Mouse (Mus musculus) liver, embryonic 12.5 days (tissue): Measurements from ENCODE around the gene Ackr4. TPM values are rescaled to one million over a fixed set of nuclear protein-coding genes. Genes with fewer than 3 reads are reported as not detected.

Experiments
- ATAC-seq: fragments of 200-750 bp; cut with Nextera tagmentation; 2 replicates; pipeline ENCODE4 v1.8.0; 2017; ENCODE audit warnings: moderate number of reproducible peaks, mild to moderate bottlenecking, moderate library complexity
- H3K27ac ChIP-seq: fragments of 300-500 bp; sonication (generic); 2 replicates; pipeline ENCODE4 v1.5.1; 2016; ENCODE audit warnings: mild to moderate bottlenecking
- H3K27me3 ChIP-seq: fragments of 300-500 bp; sonication (generic); replicated peaks from 2 replicates; pipeline ENCODE4 v1.6.1; 2016; ENCODE audit warnings: mild to moderate bottlenecking, moderate library complexity
- H3K36me3 ChIP-seq: fragments of 300-500 bp; sonication (generic); 2 replicates; pipeline ENCODE4 v1.6.1; 2016; ENCODE audit warnings: mild to moderate bottlenecking, moderate library complexity
- H3K4me1 ChIP-seq: fragments of 300-500 bp; sonication (generic); 2 replicates; pipeline ENCODE4 v1.6.1; 2016
- H3K4me2 ChIP-seq: fragments of 300-500 bp; sonication (generic); 2 replicates; pipeline ENCODE4 v1.6.1; 2016; ENCODE audit warnings: mild to moderate bottlenecking, moderate library complexity
- H3K4me3 ChIP-seq: fragments of 300-500 bp; sonication (generic); 2 replicates; pipeline ENCODE4 v1.5.1; 2016; ENCODE audit warnings: mild to moderate bottlenecking, moderate library complexity
- H3K9ac ChIP-seq: fragments of 300-500 bp; sonication (generic); 2 replicates; pipeline ENCODE4 v1.6.1; 2016; ENCODE audit warnings: mild to moderate bottlenecking, moderate library complexity
- H3K9me3 ChIP-seq: fragments of 300-500 bp; sonication (generic); replicated peaks from 2 replicates; pipeline ENCODE4 v1.6.1; 2016; ENCODE audit warnings: mild to moderate bottlenecking, moderate library complexity
- WGBS: fragments of 180-500 bp; shearing (Covaris S2); methylation state at CpG from one replicate; pipeline ENCODE4 v1.1.7; 2016; ENCODE audit not compliant: insufficient replicate concordance; 5-methylcytosine and 5-hydroxymethylcytosine counted together
- polyA plus RNA-seq: library from polyadenylated mRNA; unstranded; fragments of >200 nt; fragmentation: Nextera tagmentation; extraction: Ambion mirVana; gene quantifications from 2 replicates; pipeline ENCODE4 v1.2.1, GENCODE M21; 2016

Gene Ackr4
- polyA plus RNA-seq, 1 experiment from 2014 or later, result 0.66 TPM

DNA sequence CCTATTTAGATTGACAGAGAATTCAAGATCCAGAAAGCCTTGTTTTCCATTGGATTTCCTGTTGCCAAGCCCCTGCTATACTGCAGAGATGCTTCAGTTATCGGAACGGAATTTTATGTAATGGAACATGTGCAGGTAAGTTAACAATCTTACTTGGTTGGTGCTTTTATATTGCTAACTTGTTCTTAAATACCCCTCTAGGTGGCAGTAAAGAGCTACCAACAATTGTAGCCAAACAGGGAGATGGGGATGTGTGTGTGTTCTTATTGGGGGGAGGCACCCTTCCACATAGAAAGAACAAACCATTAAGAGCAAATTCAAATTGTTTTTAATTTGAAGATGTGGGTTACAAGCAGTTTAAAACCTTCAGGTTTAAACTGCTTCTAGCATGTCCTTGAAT is 50.9 kb downstream of the Ackr4 start:
- Histone ChIP-seq H3K9me3 (no peaks in the 10 kb centered on the region), H3K4me3 (no peak overlapping the region), H3K9ac (no peak overlapping the region), H3K4me2 (no peak overlapping the region), H3K36me3 (no peaks in the 10 kb centered on the region), H3K4me1 (no peaks in the 10 kb centered on the region), H3K27ac (no peak overlapping the region), H3K27me3 (no peaks in the 10 kb centered on the region)
- no peak for ATAC-seq
- WGBS, result 58% methylated on average over 2 of the region's 2 CpGs

DNA sequence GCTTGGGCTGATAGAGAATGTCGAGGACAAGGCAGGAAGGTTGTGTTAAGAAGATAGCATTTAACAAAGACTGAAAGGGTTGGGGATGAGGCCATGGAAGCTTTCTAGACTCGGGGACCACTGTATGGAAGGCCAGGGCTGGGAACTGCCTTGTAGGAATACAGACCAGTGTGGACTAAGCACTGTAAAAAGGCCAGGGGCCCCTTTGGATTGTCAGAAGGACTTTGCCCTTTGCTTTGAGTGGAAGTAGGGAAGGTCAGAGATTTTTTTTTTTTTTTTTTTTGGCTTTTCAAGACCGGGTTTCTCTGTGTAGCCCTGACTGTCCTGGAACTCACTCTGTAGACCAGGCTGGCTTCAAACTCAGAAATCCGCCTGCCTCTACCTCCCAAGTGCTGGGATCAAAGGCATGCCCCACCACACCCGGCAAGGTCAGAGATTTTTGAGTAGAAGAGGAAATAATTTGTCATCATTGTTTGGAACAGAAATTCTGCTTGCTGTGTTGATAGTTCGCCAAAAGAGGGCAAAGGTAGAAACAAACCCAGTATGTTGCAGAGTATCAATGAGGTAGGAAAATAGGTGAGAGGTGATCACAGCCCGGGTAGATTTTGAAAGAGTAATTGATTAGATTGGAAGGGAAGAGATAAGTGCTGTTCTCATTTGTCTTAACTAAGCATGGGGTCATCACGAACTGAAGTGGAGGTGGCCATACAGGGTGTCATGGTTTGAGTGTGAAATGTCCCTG is 55.7 kb downstream of the Ackr4 start:
- ATAC-seq, result peak; percentile 59
- Histone ChIP-seq H3K36me3 (no peaks in the 10 kb centered on the region), H3K9ac (no peak overlapping the region), H3K4me2 (no peak overlapping the region), H3K4me1 (peaks cover 3% of the 10 kb centered on the region; the same call in 1 of the 2 replicates), H3K9me3 (no peaks in the 10 kb centered on the region), H3K27ac (no peak overlapping the region), H3K4me3 (no peak overlapping the region), H3K27me3 (no peaks in the 10 kb centered on the region)
- WGBS, result 49% methylated on average over 8 of the region's 8 CpGs

GRCm38 (mm10) chr9:104070241-104070640 is 56.5 kb downstream of the Ackr4 start:
- 36% methylated on average over 4 of the region's 4 CpGs for WGBS
- H3K4me3 ChIP-seq, result no peak overlapping the region

DNA sequence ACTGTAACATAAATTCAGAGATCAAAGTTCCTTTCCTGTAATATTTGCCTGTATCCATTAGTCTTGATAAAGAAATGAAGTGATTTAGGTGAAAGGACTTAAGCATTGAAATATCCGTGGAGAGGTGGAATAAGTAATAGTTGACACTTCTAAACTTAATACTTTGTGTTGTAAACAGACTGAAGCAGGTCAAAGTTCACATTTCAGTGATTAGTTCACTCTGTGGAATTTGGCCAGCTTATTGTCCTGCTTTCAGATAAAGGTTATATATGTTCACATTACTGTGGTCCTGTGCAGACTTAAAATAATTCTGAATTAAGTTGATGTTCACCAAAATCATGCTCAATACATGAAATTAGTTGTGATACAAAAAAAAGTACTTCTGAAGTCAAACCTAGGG is 62.2 kb downstream of the Ackr4 start:
- no peak for ATAC-seq
- H3K27ac ChIP-seq, result no peak overlapping the region
- H3K4me3 ChIP-seq, result no peak overlapping the region
- H3K9me3 ChIP-seq, result no peaks in the 10 kb centered on the region
- H3K4me1 ChIP-seq, result peaks cover 22% of the 10 kb centered on the region
- no peak overlapping the region for H3K9ac ChIP-seq
- H3K4me2 ChIP-seq, result peak overlapping the region; percentile 83; the same call in 1 of the 2 replicates
- peaks cover 13% of the 10 kb centered on the region for H3K36me3 ChIP-seq
- H3K27me3 ChIP-seq, result no peaks in the 10 kb centered on the region
- 14% methylated on average over 1 of the region's 1 CpGs for WGBS

More at GRCm38 (mm10) chr9:104070241-104070640, 56.5 kb downstream of the Ackr4 start:
- H3K9ac ChIP-seq, result no peak overlapping the region
- H3K9me3 ChIP-seq, result no peaks in the 10 kb centered on the region
- no peak overlapping the region for H3K4me2 ChIP-seq
- H3K4me1 ChIP-seq, result peaks cover 3% of the 10 kb centered on the region; the same call in 1 of the 2 replicates
- H3K27ac ChIP-seq, result no peak overlapping the region
- H3K36me3 ChIP-seq, result no peaks in the 10 kb centered on the region
- ATAC-seq, result no peak
- no peaks in the 10 kb centered on the region for H3K27me3 ChIP-seq

- H3K9me3 ChIP-seq, result no peaks in the 10 kb centered on the region
- peak within 1 kb of the TSS; percentile 83 for H3K4me2 ChIP-seq
- H3K4me3 ChIP-seq, result peak within 1 kb of the TSS; percentile 98
- WGBS, result 0% methylated on average over 30 of the region's 30 CpGs
- peak within 1 kb of the TSS; percentile 87 for H3K9ac ChIP-seq
- peak within 1 kb of the TSS; percentile 71 for H3K27ac ChIP-seq
- peaks cover 22% of the 10 kb centered on the region for H3K4me1 ChIP-seq
- peaks cover 19% of the 10 kb centered on the region for H3K36me3 ChIP-seq
- no peaks in the 10 kb centered on the region for H3K27me3 ChIP-seq
- ATAC-seq, result peak; percentile 96
Observed at GRCm38 (mm10) chr9:104063244-104063961, 63.3 kb downstream of the Ackr4 start, which contains the start of gene Acad11. TSS of gene Acad11 (plus strand) at chr9:104063377.

GRCm38 (mm10) chr9:104062430-104063243 is 64.1 kb downstream of the Ackr4 start, which contains the start of gene Uba5:
TSS of gene Uba5 (minus strand) at chr9:104063134.
- H3K27ac ChIP-seq, result peak within 1 kb of the TSS; percentile 71
- 2% methylated on average over 59 of the region's 59 CpGs for WGBS
- peak; percentile 78 for ATAC-seq

GRCm38 (mm10) chr9:104051028-104051427 is 75.7 kb downstream of the Ackr4 start:
- no peak for ATAC-seq
- H3K4me3 ChIP-seq, result no peak overlapping the region
- H3K9me3 ChIP-seq, result no peaks in the 10 kb centered on the region
- H3K4me1 ChIP-seq, result no peaks in the 10 kb centered on the region
- no peaks in the 10 kb centered on the region for H3K27me3 ChIP-seq
- peaks cover 92% of the 10 kb centered on the region for H3K36me3 ChIP-seq
- H3K27ac ChIP-seq, result no peak overlapping the region
- no peak overlapping the region for H3K9ac ChIP-seq
- WGBS, result 74% methylated on average over 6 of the region's 6 CpGs
- no peak overlapping the region for H3K4me2 ChIP-seq

More at GRCm38 (mm10) chr9:104062430-104063243, 64.1 kb downstream of the Ackr4 start, which contains the start of gene Uba5:
- Histone ChIP-seq H3K27me3 (no peaks in the 10 kb centered on the region), H3K9me3 (no peaks in the 10 kb centered on the region), H3K4me1 (peaks cover 22% of the 10 kb centered on the region), H3K4me3 (peak within 1 kb of the TSS; percentile 98), H3K4me2 (peak within 1 kb of the TSS; percentile 83), H3K36me3 (peaks cover 26% of the 10 kb centered on the region), H3K9ac (peak within 1 kb of the TSS; percentile 87)

DNA sequence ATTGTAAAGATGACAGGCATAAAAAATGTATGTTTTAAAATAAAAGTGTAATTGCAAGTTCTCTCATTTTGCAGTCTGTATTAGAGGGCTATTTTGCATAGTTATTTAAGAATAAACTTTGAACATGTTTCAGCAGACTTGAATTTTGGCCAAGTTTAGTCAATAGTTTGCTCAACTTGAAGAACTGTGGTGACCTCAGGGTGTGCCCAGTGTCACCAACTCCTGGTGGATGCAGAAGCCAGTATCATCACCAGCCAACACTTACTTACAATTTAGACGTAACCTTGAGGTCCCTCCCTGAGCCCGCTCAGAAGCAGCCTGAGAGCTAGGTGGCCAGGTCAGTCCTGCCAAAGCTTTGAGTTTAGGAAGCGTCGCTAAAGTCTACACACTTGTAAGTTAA is 83.1 kb downstream of the Ackr4 start:
- Histone ChIP-seq H3K9me3 (no peaks in the 10 kb centered on the region), H3K9ac (no peak overlapping the region), H3K4me1 (no peaks in the 10 kb centered on the region), H3K27me3 (no peaks in the 10 kb centered on the region), H3K36me3 (peaks cover 25% of the 10 kb centered on the region), H3K4me2 (no peak overlapping the region), H3K27ac (no peak overlapping the region), H3K4me3 (no peak overlapping the region)
- WGBS, result 69% methylated on average over 4 of the region's 4 CpGs
- no peak for ATAC-seq

GRCm38 (mm10) chr9:104040362-104040761 is 86.4 kb downstream of the Ackr4 start, which contains the start of gene Gm28305:
TSS of gene Gm28305 (plus strand) at chr9:104040662.
- H3K9ac ChIP-seq, result no peak within 1 kb of the TSS
- H3K36me3 ChIP-seq, result peaks cover 6% of the 10 kb centered on the region; the same call in 1 of the 2 replicates
- H3K27ac ChIP-seq, result no peak within 1 kb of the TSS
- H3K27me3 ChIP-seq, result no peaks in the 10 kb centered on the region
- H3K4me3 ChIP-seq, result no peak within 1 kb of the TSS
- no peaks in the 10 kb centered on the region for H3K4me1 ChIP-seq
- no peaks in the 10 kb centered on the region for H3K9me3 ChIP-seq
- WGBS, result 37% methylated on average over 2 of the region's 2 CpGs
- no peak within 1 kb of the TSS for H3K4me2 ChIP-seq
- ATAC-seq, result no peak

GRCm38 (mm10) chr9:104039742-104040141 is 87.0 kb downstream of the Ackr4 start:
- H3K4me2 ChIP-seq, result no peak overlapping the region
- 55% methylated on average over 4 of the region's 4 CpGs for WGBS
- no peak overlapping the region for H3K27ac ChIP-seq
- H3K4me1 ChIP-seq, result no peaks in the 10 kb centered on the region
- ATAC-seq, result no peak
- peaks cover 6% of the 10 kb centered on the region; the same call in 1 of the 2 replicates for H3K36me3 ChIP-seq
- no peaks in the 10 kb centered on the region for H3K27me3 ChIP-seq
- H3K9me3 ChIP-seq, result no peaks in the 10 kb centered on the region
- H3K9ac ChIP-seq, result no peak overlapping the region
- no peak overlapping the region for H3K4me3 ChIP-seq

DNA sequence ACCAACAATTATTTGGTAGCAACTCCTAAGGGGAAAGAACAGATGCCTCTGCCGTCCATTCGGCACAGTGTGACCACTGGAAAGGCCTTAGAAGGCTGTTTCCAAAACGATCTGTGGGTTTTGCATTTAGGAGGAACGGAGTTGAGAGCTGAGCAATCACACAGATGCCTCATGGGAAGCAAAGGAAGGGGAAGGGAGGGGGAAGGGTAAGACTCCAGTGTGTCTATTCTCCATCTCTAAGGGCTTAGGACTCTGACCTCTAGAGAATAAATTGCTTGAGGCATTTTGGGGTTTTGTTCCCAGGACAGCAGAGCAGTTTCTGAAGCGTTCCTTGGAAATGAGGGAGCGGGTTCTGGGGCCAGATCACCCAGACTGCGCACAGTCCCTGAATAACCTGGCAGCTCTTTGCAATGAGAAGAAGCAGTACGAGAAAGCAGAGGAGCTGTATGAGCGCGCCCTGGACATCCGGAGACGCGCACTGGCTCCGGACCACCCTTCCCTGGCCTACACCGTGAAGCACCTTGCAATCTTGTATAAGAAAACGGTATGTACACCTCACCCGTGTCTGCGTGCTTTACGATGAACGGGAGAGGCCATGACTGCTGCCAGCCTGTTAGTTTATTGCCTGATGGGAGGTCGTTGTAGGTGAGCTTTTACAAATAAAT is 87.6 kb downstream of the Ackr4 start:
- Histone ChIP-seq H3K4me2 (no peak overlapping the region), H3K36me3 (peaks cover 6% of the 10 kb centered on the region; the same call in 1 of the 2 replicates), H3K9me3 (no peaks in the 10 kb centered on the region), H3K27me3 (no peaks in the 10 kb centered on the region), H3K4me1 (no peaks in the 10 kb centered on the region), H3K9ac (no peak overlapping the region), H3K4me3 (no peak overlapping the region), H3K27ac (no peak overlapping the region)
- ATAC-seq, result no peak
- 84% methylated on average over 21 of the region's 21 CpGs for WGBS
